Mouse (Mus musculus) CH12.LX (cell line): ENCODE data around the gene Ube2l3.

Experiments
- CTCF ChIP-seq, 2 experiments: IDR thresholded peaks in 1 of 2; conservative IDR thresholded peaks in 1 of 2; 2 replicates each; pipeline ENCODE4 v1.5.1; 2011 to 2012; ENCODE audit warnings: low read depth in 2 of 2, low read length in 2 of 2, improper control_type of control experiment in 1 of 2, inconsistent platforms in 1 of 2, mild to moderate bottlenecking in 1 of 2, moderate library complexity in 1 of 2
- MAFK ChIP-seq: IDR thresholded peaks from 2 replicates; pipeline ENCODE4 v1.6.1; 2011; ENCODE audit warnings: low read length, improper control_type of control experiment; ENCODE audit not compliant: insufficient replicate concordance
- USF1 ChIP-seq: IDR thresholded peaks from 2 replicates; pipeline ENCODE4 v1.6.1; 2014; ENCODE audit warnings: low read depth, mild to moderate bottlenecking, inconsistent platforms, low read length, improper control_type of control experiment
- USF2 ChIP-seq: conservative IDR thresholded peaks from 2 replicates; pipeline ENCODE4 v1.6.1; 2011; ENCODE audit warnings: low read depth, low read length, improper control_type of control experiment

GRCm38 (mm10) chr16:17121569-17121968 lies 80.9 kb downstream of the Ube2l3 start:
- TF ChIP-seq USF2 (no peak), MAFK (no peak), CTCF (conservative IDR thresholded peaks at IDR 0.05 in 1 of 2, IDR thresholded peaks at IDR 0.05 in 1 of 2; ENCODE audit: low read depth in 2 of 2, low read length in 2 of 2) (no peak), USF1 (no peak)
